Mouse (Mus musculus): ENCODE measurements around the gene Cyp2t4. TPM values are rescaled to one million over a fixed set of nuclear protein-coding genes. Genes with fewer than 3 reads are reported as not detected.

Gene Cyp2t4
- polyA plus RNA-seq, 1 experiment from 2014 or later, result not detected

- H3K9me3 ChIP-seq (replicated peaks; ENCODE audit: control insufficient read depth, low read length), result no peaks in the 10 kb centered on the region
- 92% methylated on average over 5 of the region's 5 CpGs for WGBS (ENCODE audit: insufficient replicate concordance)
- H3K36me3 ChIP-seq (ENCODE audit: control insufficient read depth, insufficient read depth, low read length), result peaks cover 12% of the 10 kb centered on the region; the same call in 1 of the 2 replicates
- ATAC-seq (replicated peaks; ENCODE audit: insufficient number of reproducible peaks, low FRiP score, low TSS enrichment), result no peak
- H3K4me2 ChIP-seq, result no peak overlapping the region
- H3K4me1 ChIP-seq (ENCODE audit: control insufficient read depth, insufficient read depth, low read length), result peaks cover 23% of the 10 kb centered on the region
- H3K27me3 ChIP-seq (ENCODE audit: control insufficient read depth, insufficient read depth, low read length), result no peaks in the 10 kb centered on the region
- H3K9ac ChIP-seq (ENCODE audit: low read depth, low read length), result no peak overlapping the region
- H3K27ac ChIP-seq (ENCODE audit: low read depth, low read length), result no peak overlapping the region
- no peak overlapping the region for H3K4me3 ChIP-seq (ENCODE audit: low read depth, low read length)
These were observed 14.9 kb downstream of the Cyp2t4 start for GRCm38 (mm10) chr7:27168371-27168770.

- H3K4me2 ChIP-seq, result no peak overlapping the region
- 81% methylated on average over 3 of the region's 3 CpGs for WGBS (ENCODE audit: insufficient replicate concordance)
These were observed 17.5 kb downstream of the Cyp2t4 start for GRCm38 (mm10) chr7:27170981-27171380.

GRCm38 (mm10) chr7:27174496-27174895, 21.0 kb downstream of the Cyp2t4 start:
- 88% methylated on average over 15 of the region's 15 CpGs for WGBS (ENCODE audit: insufficient replicate concordance)
- H3K4me3 ChIP-seq (ENCODE audit: low read depth, low read length), result no peak overlapping the region
- H3K4me2 ChIP-seq, result no peak overlapping the region
- H3K4me1 ChIP-seq (ENCODE audit: control insufficient read depth, insufficient read depth, low read length), result peaks cover 5% of the 10 kb centered on the region; the same call in 1 of the 2 replicates
- no peaks in the 10 kb centered on the region for H3K27me3 ChIP-seq (ENCODE audit: control insufficient read depth, insufficient read depth, low read length)
- no peak overlapping the region for H3K9ac ChIP-seq (ENCODE audit: low read depth, low read length)
- no peaks in the 10 kb centered on the region for H3K9me3 ChIP-seq (replicated peaks; ENCODE audit: control insufficient read depth, low read length)
- no peak overlapping the region for H3K27ac ChIP-seq (ENCODE audit: low read depth, low read length)
- no peak for ATAC-seq (replicated peaks; ENCODE audit: insufficient number of reproducible peaks, low FRiP score, low TSS enrichment)
- peaks cover 12% of the 10 kb centered on the region; the same call in 1 of the 2 replicates for H3K36me3 ChIP-seq (ENCODE audit: control insufficient read depth, insufficient read depth, low read length)

More at GRCm38 (mm10) chr7:27170981-27171380, 17.5 kb downstream of the Cyp2t4 start:
- no peak overlapping the region for H3K9ac ChIP-seq (ENCODE audit: low read depth, low read length)
- H3K9me3 ChIP-seq (replicated peaks; ENCODE audit: control insufficient read depth, low read length), result no peaks in the 10 kb centered on the region
- no peak for ATAC-seq (replicated peaks; ENCODE audit: insufficient number of reproducible peaks, low FRiP score, low TSS enrichment)
- H3K36me3 ChIP-seq (ENCODE audit: control insufficient read depth, insufficient read depth, low read length), result peaks cover 12% of the 10 kb centered on the region; the same call in 1 of the 2 replicates
- H3K4me1 ChIP-seq (ENCODE audit: control insufficient read depth, insufficient read depth, low read length), result no peaks in the 10 kb centered on the region
- H3K27me3 ChIP-seq (ENCODE audit: control insufficient read depth, insufficient read depth, low read length), result no peaks in the 10 kb centered on the region
- no peak overlapping the region for H3K4me3 ChIP-seq (ENCODE audit: low read depth, low read length)
- H3K27ac ChIP-seq (ENCODE audit: low read depth, low read length), result no peak overlapping the region

- Histone ChIP-seq H3K9ac (ENCODE audit: low read depth, low read length) (no peak overlapping the region), H3K36me3 (ENCODE audit: control insufficient read depth, insufficient read depth, low read length) (peaks cover 12% of the 10 kb centered on the region; the same call in 1 of the 2 replicates), H3K27me3 (ENCODE audit: control insufficient read depth, insufficient read depth, low read length) (no peaks in the 10 kb centered on the region), H3K4me2 (no peak overlapping the region), H3K4me3 (ENCODE audit: low read depth, low read length) (no peak overlapping the region), H3K27ac (ENCODE audit: low read depth, low read length) (no peak overlapping the region), H3K4me1 (ENCODE audit: control insufficient read depth, insufficient read depth, low read length) (peaks cover 5% of the 10 kb centered on the region; the same call in 1 of the 2 replicates), H3K9me3 (replicated peaks; ENCODE audit: control insufficient read depth, low read length) (no peaks in the 10 kb centered on the region)
- no peak for ATAC-seq (replicated peaks; ENCODE audit: insufficient number of reproducible peaks, low FRiP score, low TSS enrichment)
- 92% methylated on average over 7 of the region's 7 CpGs for WGBS (ENCODE audit: insufficient replicate concordance)
These were observed 21.4 kb downstream of the Cyp2t4 start for GRCm38 (mm10) chr7:27174896-27175295.

GRCm38 (mm10) chr7:27177942-27178323, 24.4 kb downstream of the Cyp2t4 start:
- peak overlapping the region; percentile 94 for H3K27ac ChIP-seq (ENCODE audit: low read depth, low read length)
- WGBS (ENCODE audit: insufficient replicate concordance), result 18% methylated on average over 4 of the region's 4 CpGs
- peaks cover 10% of the 10 kb centered on the region; the same call in 1 of the 2 replicates for H3K36me3 ChIP-seq (ENCODE audit: control insufficient read depth, insufficient read depth, low read length)
- peak overlapping the region; percentile 81 for H3K4me3 ChIP-seq (ENCODE audit: low read depth, low read length)
- ATAC-seq (replicated peaks; ENCODE audit: insufficient number of reproducible peaks, low FRiP score, low TSS enrichment), result peak; percentile 9
- no peaks in the 10 kb centered on the region for H3K9me3 ChIP-seq (replicated peaks; ENCODE audit: control insufficient read depth, low read length)
- no peaks in the 10 kb centered on the region for H3K27me3 ChIP-seq (ENCODE audit: control insufficient read depth, insufficient read depth, low read length)
- peaks cover 5% of the 10 kb centered on the region; the same call in 1 of the 2 replicates for H3K4me1 ChIP-seq (ENCODE audit: control insufficient read depth, insufficient read depth, low read length)
- peak overlapping the region; percentile 64 for H3K4me2 ChIP-seq
- peak overlapping the region; percentile 71 for H3K9ac ChIP-seq (ENCODE audit: low read depth, low read length)

GRCm38 (mm10) chr7:27178324-27179216, 25.1 kb downstream of the Cyp2t4 start, which contains the start of gene Rab4b:
Rab4b (minus strand) TSS chr7:27178896.
- peak; percentile 98 for ATAC-seq (replicated peaks; ENCODE audit: insufficient number of reproducible peaks, low FRiP score, low TSS enrichment)
- Histone ChIP-seq H3K4me1 (ENCODE audit: control insufficient read depth, insufficient read depth, low read length) (peaks cover 5% of the 10 kb centered on the region; the same call in 1 of the 2 replicates), H3K27ac (ENCODE audit: low read depth, low read length) (peak within 1 kb of the TSS; percentile 94), H3K4me2 (peak within 1 kb of the TSS; percentile 67), H3K9me3 (replicated peaks; ENCODE audit: control insufficient read depth, low read length) (no peaks in the 10 kb centered on the region), H3K36me3 (ENCODE audit: control insufficient read depth, insufficient read depth, low read length) (peaks cover 8% of the 10 kb centered on the region; the same call in 1 of the 2 replicates), H3K4me3 (ENCODE audit: low read depth, low read length) (peak within 1 kb of the TSS; percentile 81), H3K27me3 (ENCODE audit: control insufficient read depth, insufficient read depth, low read length) (no peaks in the 10 kb centered on the region), H3K9ac (ENCODE audit: low read depth, low read length) (peak within 1 kb of the TSS; percentile 71)
- under 1% methylated on average over 53 of the region's 53 CpGs for WGBS (ENCODE audit: insufficient replicate concordance)

- peak overlapping the region; percentile 67 for H3K4me2 ChIP-seq
- ATAC-seq (replicated peaks; ENCODE audit: insufficient number of reproducible peaks, low FRiP score, low TSS enrichment), result no peak
- no peaks in the 10 kb centered on the region for H3K9me3 ChIP-seq (replicated peaks; ENCODE audit: control insufficient read depth, low read length)
- H3K27ac ChIP-seq (ENCODE audit: low read depth, low read length), result peak overlapping the region; percentile 69
- peaks cover 3% of the 10 kb centered on the region; the same call in 1 of the 2 replicates for H3K36me3 ChIP-seq (ENCODE audit: control insufficient read depth, insufficient read depth, low read length)
- H3K4me3 ChIP-seq (ENCODE audit: low read depth, low read length), result peak overlapping the region; percentile 81
- H3K9ac ChIP-seq (ENCODE audit: low read depth, low read length), result no peak overlapping the region
- 42% methylated on average over 16 of the region's 16 CpGs for WGBS (ENCODE audit: insufficient replicate concordance)
- peaks cover 5% of the 10 kb centered on the region; the same call in 1 of the 2 replicates for H3K4me1 ChIP-seq (ENCODE audit: control insufficient read depth, insufficient read depth, low read length)
- no peaks in the 10 kb centered on the region for H3K27me3 ChIP-seq (ENCODE audit: control insufficient read depth, insufficient read depth, low read length)
These were observed 25.9 kb downstream of the Cyp2t4 start for GRCm38 (mm10) chr7:27179217-27179918.

GRCm38 (mm10) chr7:27180036-27180435, 26.5 kb downstream of the Cyp2t4 start:
- Histone ChIP-seq H3K9ac (ENCODE audit: low read depth, low read length) (no peak overlapping the region), H3K27ac (ENCODE audit: low read depth, low read length) (no peak overlapping the region), H3K9me3 (replicated peaks; ENCODE audit: control insufficient read depth, low read length) (no peaks in the 10 kb centered on the region), H3K36me3 (ENCODE audit: control insufficient read depth, insufficient read depth, low read length) (peaks cover 7% of the 10 kb centered on the region), H3K27me3 (ENCODE audit: control insufficient read depth, insufficient read depth, low read length) (no peaks in the 10 kb centered on the region), H3K4me3 (ENCODE audit: low read depth, low read length) (no peak overlapping the region), H3K4me2 (no peak overlapping the region), H3K4me1 (ENCODE audit: control insufficient read depth, insufficient read depth, low read length) (peaks cover 5% of the 10 kb centered on the region; the same call in 1 of the 2 replicates)
- no peak for ATAC-seq (replicated peaks; ENCODE audit: insufficient number of reproducible peaks, low FRiP score, low TSS enrichment)
- WGBS (ENCODE audit: insufficient replicate concordance), result 83% methylated on average over 5 of the region's 5 CpGs

All from heart, embryonic 11.5 days (tissue).